Mouse (Mus musculus): Measurements from ENCODE around the gene Fam118b. TPM values are rescaled to one million over a fixed set of nuclear protein-coding genes. Genes with fewer than 3 reads are reported as not detected.

The Fam118b gene
- 38.5 and 38.8 TPM in 2 replicates for polyA plus RNA-seq (2014; fragmentation: Nextera tagmentation; extraction: Ambion mirVana)

GRCm38 (mm10) chr9:35267146-35267975 lies at the start of gene Fam118b, which contains the start of gene Rpusd4:
Gene Fam118b, minus strand, starts transcription at chr9:35267805.
Gene Rpusd4, plus strand, starts transcription at chr9:35267865.
- peak within 1 kb of the TSS; percentile 63 for H3K9ac ChIP-seq (ENCODE audit: low read depth, low read length)
- H3K27ac ChIP-seq (ENCODE audit: low read depth, low read length), result 0 out of 2 replicates have a peak within 1 kb of the TSS, but pooled peaks have one; percentile 6
- no peaks in the 10 kb centered on the region for H3K9me3 ChIP-seq (ENCODE audit: control insufficient read depth, low read length)
- no peaks in the 10 kb centered on the region for H3K27me3 ChIP-seq (ENCODE audit: control insufficient read depth, insufficient read depth, low read length)
- peaks cover 15% of the 10 kb centered on the region for H3K4me1 ChIP-seq (ENCODE audit: control insufficient read depth, insufficient read depth, low read length)
- ATAC-seq (ENCODE audit: low FRiP score, low TSS enrichment), result peak; percentile 98
- peak within 1 kb of the TSS; percentile 92 for H3K4me2 ChIP-seq (replicated peaks; ENCODE audit: low read depth, low read length)
- WGBS, result under 1% methylated on average over 60 of the region's 62 CpGs
- H3K36me3 ChIP-seq (ENCODE audit: control insufficient read depth, insufficient read depth, low read length), result peaks cover 14% of the 10 kb centered on the region
- peak within 1 kb of the TSS; percentile 52 for H3K4me3 ChIP-seq (ENCODE audit: low read length)

- no peaks in the 10 kb centered on the region for H3K27me3 ChIP-seq (ENCODE audit: control insufficient read depth, insufficient read depth, low read length)
- H3K36me3 ChIP-seq (ENCODE audit: control insufficient read depth, insufficient read depth, low read length), result no peaks in the 10 kb centered on the region
- H3K9me3 ChIP-seq (ENCODE audit: control insufficient read depth, low read length), result no peaks in the 10 kb centered on the region
- 58% methylated on average over 3 of the region's 3 CpGs for WGBS
- H3K9ac ChIP-seq (ENCODE audit: low read depth, low read length), result no peak overlapping the region
- H3K27ac ChIP-seq (ENCODE audit: low read depth, low read length), result no peak overlapping the region
- no peak overlapping the region for H3K4me2 ChIP-seq (replicated peaks; ENCODE audit: low read depth, low read length)
- no peak overlapping the region for H3K4me3 ChIP-seq (ENCODE audit: low read length)
- ATAC-seq (ENCODE audit: low FRiP score, low TSS enrichment), result peak; percentile 58
- H3K4me1 ChIP-seq (ENCODE audit: control insufficient read depth, insufficient read depth, low read length), result peaks cover 27% of the 10 kb centered on the region
Observed at GRCm38 (mm10) chr9:35316771-35317211, 49.2 kb upstream of the Fam118b start.

- H3K4me1 ChIP-seq (ENCODE audit: control insufficient read depth, insufficient read depth, low read length), result peaks cover 27% of the 10 kb centered on the region
Observed at GRCm38 (mm10) chr9:35314254-35314653, 46.6 kb upstream of the Fam118b start.

GRCm38 (mm10) chr9:35313601-35314000 lies 46.0 kb upstream of the Fam118b start:
- Histone ChIP-seq H3K4me3 (ENCODE audit: low read length) (no peak overlapping the region), H3K4me2 (replicated peaks; ENCODE audit: low read depth, low read length) (no peak overlapping the region), H3K27ac (ENCODE audit: low read depth, low read length) (no peak overlapping the region), H3K27me3 (ENCODE audit: control insufficient read depth, insufficient read depth, low read length) (no peaks in the 10 kb centered on the region), H3K36me3 (ENCODE audit: control insufficient read depth, insufficient read depth, low read length) (no peaks in the 10 kb centered on the region), H3K4me1 (ENCODE audit: control insufficient read depth, insufficient read depth, low read length) (peaks cover 22% of the 10 kb centered on the region), H3K9me3 (ENCODE audit: control insufficient read depth, low read length) (no peaks in the 10 kb centered on the region), H3K9ac (ENCODE audit: low read depth, low read length) (no peak overlapping the region)
- ATAC-seq (ENCODE audit: low FRiP score, low TSS enrichment), result no peak
- WGBS, result 28% methylated on average over 4 of the region's 4 CpGs

More at GRCm38 (mm10) chr9:35314254-35314653, 46.6 kb upstream of the Fam118b start:
- no peak overlapping the region for H3K9ac ChIP-seq (ENCODE audit: low read depth, low read length)
- H3K4me3 ChIP-seq (ENCODE audit: low read length), result no peak overlapping the region
- H3K27ac ChIP-seq (ENCODE audit: low read depth, low read length), result no peak overlapping the region
- no peak overlapping the region for H3K4me2 ChIP-seq (replicated peaks; ENCODE audit: low read depth, low read length)
- 82% methylated on average over 1 of the region's 1 CpGs for WGBS
- no peaks in the 10 kb centered on the region for H3K9me3 ChIP-seq (ENCODE audit: control insufficient read depth, low read length)
- H3K27me3 ChIP-seq (ENCODE audit: control insufficient read depth, insufficient read depth, low read length), result no peaks in the 10 kb centered on the region
- no peak for ATAC-seq (ENCODE audit: low FRiP score, low TSS enrichment)
- H3K36me3 ChIP-seq (ENCODE audit: control insufficient read depth, insufficient read depth, low read length), result no peaks in the 10 kb centered on the region

GRCm38 (mm10) chr9:35312516-35312915 lies 44.9 kb upstream of the Fam118b start:
- no peaks in the 10 kb centered on the region for H3K27me3 ChIP-seq (ENCODE audit: control insufficient read depth, insufficient read depth, low read length)
- no peak overlapping the region for H3K4me2 ChIP-seq (replicated peaks; ENCODE audit: low read depth, low read length)
- H3K9me3 ChIP-seq (ENCODE audit: control insufficient read depth, low read length), result no peaks in the 10 kb centered on the region
- ATAC-seq (ENCODE audit: low FRiP score, low TSS enrichment), result no peak
- H3K36me3 ChIP-seq (ENCODE audit: control insufficient read depth, insufficient read depth, low read length), result no peaks in the 10 kb centered on the region
- WGBS, result 49% methylated on average over 3 of the region's 3 CpGs
- H3K4me3 ChIP-seq (ENCODE audit: low read length), result no peak overlapping the region
- H3K9ac ChIP-seq (ENCODE audit: low read depth, low read length), result no peak overlapping the region
- peaks cover 11% of the 10 kb centered on the region for H3K4me1 ChIP-seq (ENCODE audit: control insufficient read depth, insufficient read depth, low read length)
- no peak overlapping the region for H3K27ac ChIP-seq (ENCODE audit: low read depth, low read length)

- Histone ChIP-seq H3K9ac (ENCODE audit: low read depth, low read length) (no peak overlapping the region), H3K36me3 (ENCODE audit: control insufficient read depth, insufficient read depth, low read length) (no peaks in the 10 kb centered on the region), H3K4me3 (ENCODE audit: low read length) (no peak overlapping the region), H3K4me1 (ENCODE audit: control insufficient read depth, insufficient read depth, low read length) (no peaks in the 10 kb centered on the region), H3K27ac (ENCODE audit: low read depth, low read length) (no peak overlapping the region), H3K4me2 (replicated peaks; ENCODE audit: low read depth, low read length) (no peak overlapping the region), H3K27me3 (ENCODE audit: control insufficient read depth, insufficient read depth, low read length) (no peaks in the 10 kb centered on the region), H3K9me3 (ENCODE audit: control insufficient read depth, low read length) (no peaks in the 10 kb centered on the region)
- WGBS, result 78% methylated on average over 6 of the region's 6 CpGs
- no peak for ATAC-seq (ENCODE audit: low FRiP score, low TSS enrichment)
Observed at GRCm38 (mm10) chr9:35310377-35310776, 42.8 kb upstream of the Fam118b start.

GRCm38 (mm10) chr9:35307461-35307860 lies 39.9 kb upstream of the Fam118b start:
- ATAC-seq (ENCODE audit: low FRiP score, low TSS enrichment), result no peak
- Histone ChIP-seq H3K4me1 (ENCODE audit: control insufficient read depth, insufficient read depth, low read length) (no peaks in the 10 kb centered on the region), H3K27me3 (ENCODE audit: control insufficient read depth, insufficient read depth, low read length) (no peaks in the 10 kb centered on the region), H3K4me3 (ENCODE audit: low read length) (no peak overlapping the region), H3K9me3 (ENCODE audit: control insufficient read depth, low read length) (no peaks in the 10 kb centered on the region), H3K27ac (ENCODE audit: low read depth, low read length) (no peak overlapping the region), H3K9ac (ENCODE audit: low read depth, low read length) (no peak overlapping the region), H3K36me3 (ENCODE audit: control insufficient read depth, insufficient read depth, low read length) (no peaks in the 10 kb centered on the region), H3K4me2 (replicated peaks; ENCODE audit: low read depth, low read length) (no peak overlapping the region)
- 77% methylated on average over 7 of the region's 7 CpGs for WGBS

- H3K27me3 ChIP-seq (ENCODE audit: control insufficient read depth, insufficient read depth, low read length), result no peaks in the 10 kb centered on the region
- no peak overlapping the region for H3K9ac ChIP-seq (ENCODE audit: low read depth, low read length)
- H3K36me3 ChIP-seq (ENCODE audit: control insufficient read depth, insufficient read depth, low read length), result no peaks in the 10 kb centered on the region
- H3K4me1 ChIP-seq (ENCODE audit: control insufficient read depth, insufficient read depth, low read length), result no peaks in the 10 kb centered on the region
- no peak overlapping the region for H3K4me3 ChIP-seq (ENCODE audit: low read length)
- 84% methylated on average over 3 of the region's 3 CpGs for WGBS
- H3K4me2 ChIP-seq (replicated peaks; ENCODE audit: low read depth, low read length), result no peak overlapping the region
- no peaks in the 10 kb centered on the region for H3K9me3 ChIP-seq (ENCODE audit: control insufficient read depth, low read length)
- no peak for ATAC-seq (ENCODE audit: low FRiP score, low TSS enrichment)
- H3K27ac ChIP-seq (ENCODE audit: low read depth, low read length), result no peak overlapping the region
Observed at GRCm38 (mm10) chr9:35302172-35302571, 34.6 kb upstream of the Fam118b start.

- H3K4me3 ChIP-seq (ENCODE audit: low read length), result no peak overlapping the region
- H3K27ac ChIP-seq (ENCODE audit: low read depth, low read length), result no peak overlapping the region
- no peak overlapping the region for H3K4me2 ChIP-seq (replicated peaks; ENCODE audit: low read depth, low read length)
- no peaks in the 10 kb centered on the region for H3K36me3 ChIP-seq (ENCODE audit: control insufficient read depth, insufficient read depth, low read length)
- H3K27me3 ChIP-seq (ENCODE audit: control insufficient read depth, insufficient read depth, low read length), result no peaks in the 10 kb centered on the region
- H3K9me3 ChIP-seq (ENCODE audit: control insufficient read depth, low read length), result no peaks in the 10 kb centered on the region
- no peak for ATAC-seq (ENCODE audit: low FRiP score, low TSS enrichment)
- no peaks in the 10 kb centered on the region for H3K4me1 ChIP-seq (ENCODE audit: control insufficient read depth, insufficient read depth, low read length)
- no peak overlapping the region for H3K9ac ChIP-seq (ENCODE audit: low read depth, low read length)
Observed at GRCm38 (mm10) chr9:35297791-35298190, 30.2 kb upstream of the Fam118b start.

Measured in kidney, embryonic 14.5 days (tissue).